Mouse (Mus musculus) erythroblast, embryonic 14.5 days (primary cell): Measurements from ENCODE around the gene Gas6. TPM values are rescaled to one million over a fixed set of nuclear protein-coding genes. Genes with fewer than 3 reads are reported as not detected.

Experiments
- H3K27me3 ChIP-seq: 2 replicates; pipeline ENCODE4 v1.6.1; 2012; ENCODE audit warnings: inconsistent platforms; ENCODE audit not compliant: control insufficient read depth
- H3K36me3 ChIP-seq: 2 replicates; pipeline ENCODE4 v1.6.1; 2012; ENCODE audit warnings: mild to moderate bottlenecking, inconsistent platforms; ENCODE audit not compliant: control insufficient read depth
- H3K4me1 ChIP-seq: 2 replicates; pipeline ENCODE4 v1.6.1; 2012; ENCODE audit warnings: inconsistent platforms; ENCODE audit not compliant: control insufficient read depth
- H3K4me3 ChIP-seq: replicated peaks from 2 replicates; pipeline ENCODE3; 2012; ENCODE audit warnings: moderate library complexity, mild to moderate bottlenecking, inconsistent platforms
- H3K9me3 ChIP-seq: 2 replicates; pipeline ENCODE4 v1.6.1; 2012; ENCODE audit warnings: low read length, inconsistent platforms, mixed read lengths; ENCODE audit not compliant: control insufficient read depth
- GATA1 ChIP-seq: IDR thresholded peaks from 2 replicates; pipeline ENCODE4 v1.6.1; 2012; ENCODE audit warnings: low read length, inconsistent platforms, mixed read lengths
- TAL1 ChIP-seq: IDR thresholded peaks from 3 replicates; pipeline ENCODE4 v1.6.1; 2012; ENCODE audit warnings: low read length, inconsistent platforms, mixed read lengths
- polyA plus RNA-seq: library from polyadenylated mRNA; stranded (reverse); fragments of >175 nt; gene quantifications from 2 replicates; pipeline ENCODE4 v1.2.3, GENCODE M21; 2012

Gene Gas6
- polyA plus RNA-seq, 1 experiment, result 0.04 TPM

DNA sequence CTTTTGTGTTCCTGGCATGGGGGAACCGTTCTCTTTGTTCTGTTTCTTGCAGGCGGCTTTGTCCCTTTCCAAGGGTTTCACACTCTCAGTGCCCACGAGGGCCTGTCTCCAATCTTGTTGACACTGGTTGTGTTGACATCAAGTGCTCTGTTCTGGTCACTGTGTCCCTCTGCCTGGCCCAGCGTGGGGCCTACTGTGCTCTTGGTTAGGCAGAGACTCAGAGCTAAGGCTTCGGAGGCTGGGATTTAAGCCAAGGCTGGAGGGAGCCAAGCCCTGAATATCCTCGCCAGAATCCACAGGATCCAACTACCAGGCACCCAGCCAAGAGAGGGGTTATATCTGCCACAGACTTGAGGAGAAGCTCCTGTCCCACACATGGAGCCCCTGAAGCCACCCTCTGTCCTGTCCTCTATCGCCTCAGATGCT is 35.6 kb upstream of the Gas6 start:
- no peaks in the 10 kb centered on the region for H3K27me3 ChIP-seq
- peaks cover 6% of the 10 kb centered on the region for H3K9me3 ChIP-seq
- H3K4me3 ChIP-seq, result no peak overlapping the region
- TF ChIP-seq GATA1 (no peak), TAL1 (no peak)
- H3K4me1 ChIP-seq, result no peaks in the 10 kb centered on the region
- H3K36me3 ChIP-seq, result no peaks in the 10 kb centered on the region

DNA sequence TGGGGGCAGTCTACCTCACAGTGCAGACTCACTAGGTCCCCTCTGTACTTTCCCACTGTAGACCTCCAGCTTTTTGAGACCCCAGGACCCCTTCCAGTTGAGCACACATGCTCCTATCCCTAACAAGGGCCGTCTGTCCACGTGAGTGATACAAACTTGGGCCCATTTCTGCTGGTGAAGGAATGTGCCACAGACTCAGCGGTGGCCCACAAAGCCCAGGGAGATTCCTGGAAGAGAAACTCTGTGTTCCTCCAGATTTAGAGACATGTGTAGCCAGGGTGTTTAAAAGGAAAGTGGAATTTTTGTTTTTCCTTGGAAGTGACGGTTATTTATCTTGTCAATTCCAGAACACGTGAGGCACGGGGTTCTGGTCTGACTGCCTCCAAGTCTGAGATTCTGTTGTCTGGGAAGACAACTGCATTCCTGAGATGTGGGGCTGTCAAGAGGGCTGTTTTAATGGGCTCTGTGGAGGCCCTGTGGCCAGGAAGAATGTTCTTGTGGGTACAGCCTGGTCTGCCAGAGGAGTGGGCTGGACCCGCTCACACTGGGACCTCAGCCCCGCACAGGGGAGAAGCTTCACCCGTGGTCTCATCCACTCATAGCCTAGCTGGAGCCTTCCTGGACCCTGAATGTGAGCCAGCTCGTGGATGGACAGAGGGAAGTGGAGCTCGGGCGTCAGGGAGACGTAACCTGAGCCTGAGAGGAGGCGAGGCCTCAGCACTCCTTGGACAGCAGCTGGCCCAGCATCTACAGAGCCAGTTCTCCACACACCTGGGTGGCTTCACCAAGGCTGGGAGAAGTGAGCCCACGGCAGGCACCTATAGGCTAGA is 34.9 kb upstream of the Gas6 start:
- TF ChIP-seq TAL1 (no peak), GATA1 (no peak)
- Histone ChIP-seq H3K9me3 (peaks cover 6% of the 10 kb centered on the region), H3K4me3 (no peak overlapping the region), H3K4me1 (no peaks in the 10 kb centered on the region), H3K27me3 (no peaks in the 10 kb centered on the region), H3K36me3 (no peaks in the 10 kb centered on the region)

GRCm38 (mm10) chr8:13521392-13521791 is 27.1 kb upstream of the Gas6 start:
- no peak for TF ChIP-seq GATA1
- TF ChIP-seq TAL1, result no peak
- Histone ChIP-seq H3K9me3 (no peaks in the 10 kb centered on the region), H3K4me3 (no peak overlapping the region), H3K4me1 (no peaks in the 10 kb centered on the region), H3K36me3 (no peaks in the 10 kb centered on the region), H3K27me3 (no peaks in the 10 kb centered on the region)

DNA sequence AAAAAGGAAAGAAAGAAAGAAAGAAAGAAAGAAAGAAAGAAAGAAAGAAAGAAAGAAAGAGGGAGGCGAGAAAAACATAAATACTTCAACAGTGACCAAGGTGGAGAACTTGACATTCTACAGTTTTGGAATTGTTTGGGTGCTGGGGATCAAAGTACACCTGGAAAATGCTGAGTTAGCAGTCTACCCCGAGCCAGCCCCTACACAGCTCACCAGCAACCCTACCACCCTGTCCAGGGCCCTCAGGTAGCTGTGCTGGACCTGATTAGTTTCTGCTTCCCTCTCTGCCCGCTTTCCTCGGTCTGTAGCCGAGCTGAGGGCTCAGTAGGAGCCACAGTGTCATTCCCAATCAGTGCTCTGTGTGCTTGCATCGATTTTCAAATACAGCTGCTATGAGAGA is 26.1 kb upstream of the Gas6 start:
- no peaks in the 10 kb centered on the region for H3K36me3 ChIP-seq
- H3K9me3 ChIP-seq, result no peaks in the 10 kb centered on the region
- no peak overlapping the region for H3K4me3 ChIP-seq
- H3K4me1 ChIP-seq, result no peaks in the 10 kb centered on the region
- no peaks in the 10 kb centered on the region for H3K27me3 ChIP-seq
- TF ChIP-seq TAL1, result no peak
- TF ChIP-seq GATA1, result no peak

DNA sequence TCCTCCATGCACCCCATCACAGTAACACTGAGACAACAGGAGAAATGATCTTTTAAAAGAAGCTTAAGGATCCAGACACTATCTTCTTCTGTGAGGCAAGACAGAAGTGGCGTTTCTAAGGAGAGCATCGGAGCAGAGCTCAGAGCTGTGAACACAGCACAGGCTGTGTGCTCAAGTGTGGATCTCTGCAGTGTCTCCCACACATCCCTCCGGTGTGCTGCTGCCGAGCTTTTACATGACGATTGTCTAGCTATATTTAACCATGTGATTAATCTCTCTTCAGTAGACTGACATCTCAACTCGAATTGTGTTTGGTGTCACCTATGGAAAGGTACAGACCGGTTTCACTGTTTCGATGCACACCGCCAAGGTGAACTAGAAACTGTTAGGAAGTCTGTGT is 25.2 kb upstream of the Gas6 start:
- no peaks in the 10 kb centered on the region for H3K4me1 ChIP-seq
- no peaks in the 10 kb centered on the region for H3K9me3 ChIP-seq
- no peak overlapping the region for H3K4me3 ChIP-seq
- H3K36me3 ChIP-seq, result no peaks in the 10 kb centered on the region
- no peaks in the 10 kb centered on the region for H3K27me3 ChIP-seq
- TF ChIP-seq TAL1 (no peak), GATA1 (no peak)

GRCm38 (mm10) chr8:13517284-13517781 is 23.0 kb upstream of the Gas6 start:
- Histone ChIP-seq H3K27me3 (no peaks in the 10 kb centered on the region), H3K4me1 (no peaks in the 10 kb centered on the region), H3K9me3 (no peaks in the 10 kb centered on the region), H3K4me3 (no peak overlapping the region), H3K36me3 (no peaks in the 10 kb centered on the region)
- TF ChIP-seq TAL1, result no peak
- no peak for TF ChIP-seq GATA1

DNA sequence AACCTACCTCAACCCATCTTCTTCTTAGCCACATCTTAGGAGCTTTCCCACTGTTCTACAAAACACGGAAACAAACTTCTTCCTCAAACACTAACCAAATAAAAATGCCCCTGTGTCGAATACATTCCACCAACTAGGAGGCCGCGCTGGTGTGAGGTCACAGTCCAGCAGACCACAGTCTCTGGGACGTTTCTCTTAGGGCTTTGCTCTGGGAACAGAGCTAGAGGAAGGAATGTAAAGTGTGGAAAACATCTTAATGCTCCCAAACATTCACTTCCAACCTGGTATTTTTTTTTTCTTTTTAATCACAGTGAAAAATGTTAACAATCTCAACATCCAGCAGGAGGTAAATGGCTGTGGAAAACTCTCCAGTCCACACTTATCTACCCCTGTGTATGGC is 22.4 kb upstream of the Gas6 start:
- no peaks in the 10 kb centered on the region for H3K4me1 ChIP-seq
- H3K4me3 ChIP-seq, result no peak overlapping the region
- no peaks in the 10 kb centered on the region for H3K36me3 ChIP-seq
- no peaks in the 10 kb centered on the region for H3K9me3 ChIP-seq
- no peaks in the 10 kb centered on the region for H3K27me3 ChIP-seq
- no peak for TF ChIP-seq TAL1
- no peak for TF ChIP-seq GATA1

DNA sequence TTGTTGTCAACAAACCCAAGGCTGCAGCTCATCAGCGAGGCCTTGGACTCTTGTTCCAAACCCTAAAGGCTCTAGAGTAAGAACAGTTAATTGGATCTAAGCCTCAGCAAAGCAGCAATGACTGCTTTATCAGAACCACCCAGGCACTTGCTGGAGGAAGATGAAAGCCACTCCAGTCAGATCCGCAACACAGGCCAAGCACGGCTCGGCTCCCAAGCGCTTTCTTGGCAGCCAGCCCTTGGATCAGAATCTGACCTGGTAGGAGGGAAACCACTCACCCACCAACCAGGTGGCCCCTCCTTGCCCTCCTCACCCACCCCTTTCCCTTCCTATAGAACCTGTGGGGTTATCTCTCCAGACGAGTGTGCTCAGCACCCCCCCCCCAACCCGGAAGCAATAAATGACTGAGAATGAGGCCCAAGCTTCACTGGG is 21.7 kb upstream of the Gas6 start:
- H3K4me3 ChIP-seq, result no peak overlapping the region
- H3K9me3 ChIP-seq, result no peaks in the 10 kb centered on the region
- TF ChIP-seq GATA1 (no peak), TAL1 (no peak)
- H3K27me3 ChIP-seq, result no peaks in the 10 kb centered on the region
- no peaks in the 10 kb centered on the region for H3K4me1 ChIP-seq
- no peaks in the 10 kb centered on the region for H3K36me3 ChIP-seq

DNA sequence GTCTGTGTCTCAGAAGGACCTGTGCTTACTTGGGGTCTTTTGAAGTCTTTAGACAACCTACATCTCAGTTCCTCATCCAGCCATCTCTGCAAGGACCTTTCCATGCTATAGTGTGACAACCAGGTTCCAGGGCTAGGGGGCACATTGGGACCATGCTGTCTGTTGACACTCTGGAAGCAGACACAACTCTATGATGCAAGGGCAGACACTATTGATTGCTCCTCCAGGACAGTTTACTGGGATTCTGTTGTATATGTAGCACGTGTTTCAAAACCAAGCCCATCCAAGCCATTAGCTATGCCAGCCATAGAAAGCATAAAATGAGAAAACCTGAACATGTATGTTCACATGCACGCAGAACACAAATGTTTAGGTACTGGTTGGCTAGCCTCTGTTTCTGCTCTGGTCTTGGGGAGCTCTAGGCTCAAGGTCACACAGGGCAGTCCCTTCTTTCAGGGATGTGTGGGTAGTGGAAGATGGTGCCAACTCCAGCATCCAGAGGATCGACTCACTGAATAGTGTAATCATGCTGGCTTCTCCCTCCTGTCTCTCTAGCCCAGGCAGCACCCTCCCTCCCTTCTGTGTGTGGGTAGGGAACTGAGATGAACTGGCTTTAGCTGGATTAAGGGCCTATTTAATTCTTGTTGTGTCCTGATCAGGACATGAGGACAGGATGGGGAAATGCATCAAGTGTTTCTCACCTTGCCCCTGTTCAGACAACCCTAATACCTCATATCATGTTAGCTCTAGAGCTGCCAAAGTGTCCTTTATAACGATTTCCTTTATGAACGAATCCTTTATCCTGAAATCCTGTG is 19.5 kb upstream of the Gas6 start:
- H3K9me3 ChIP-seq, result no peaks in the 10 kb centered on the region
- TF ChIP-seq TAL1, result no peak
- TF ChIP-seq GATA1, result no peak
- no peaks in the 10 kb centered on the region for H3K27me3 ChIP-seq
- no peaks in the 10 kb centered on the region for H3K4me1 ChIP-seq
- H3K36me3 ChIP-seq, result no peaks in the 10 kb centered on the region
- no peak overlapping the region for H3K4me3 ChIP-seq
